Mouse (Mus musculus) inflammation-experienced regulatory T-cells, adult 16 weeks (primary cell): ENCODE results near the gene Tlnrd1. TPM values are rescaled to one million over a fixed set of nuclear protein-coding genes. Genes with fewer than 3 reads are reported as not detected.

ENCODE experiments used
- polyA plus RNA-seq: library from polyadenylated mRNA; unstranded; fragments of 100-300 nt; shearing (Covaris generic); gene quantifications from one replicate; pipeline ENCODE4 v1.2.1, GENCODE M21; 2017

The Tlnrd1 gene
- polyA plus RNA-seq = 0.32 TPM

DNA sequence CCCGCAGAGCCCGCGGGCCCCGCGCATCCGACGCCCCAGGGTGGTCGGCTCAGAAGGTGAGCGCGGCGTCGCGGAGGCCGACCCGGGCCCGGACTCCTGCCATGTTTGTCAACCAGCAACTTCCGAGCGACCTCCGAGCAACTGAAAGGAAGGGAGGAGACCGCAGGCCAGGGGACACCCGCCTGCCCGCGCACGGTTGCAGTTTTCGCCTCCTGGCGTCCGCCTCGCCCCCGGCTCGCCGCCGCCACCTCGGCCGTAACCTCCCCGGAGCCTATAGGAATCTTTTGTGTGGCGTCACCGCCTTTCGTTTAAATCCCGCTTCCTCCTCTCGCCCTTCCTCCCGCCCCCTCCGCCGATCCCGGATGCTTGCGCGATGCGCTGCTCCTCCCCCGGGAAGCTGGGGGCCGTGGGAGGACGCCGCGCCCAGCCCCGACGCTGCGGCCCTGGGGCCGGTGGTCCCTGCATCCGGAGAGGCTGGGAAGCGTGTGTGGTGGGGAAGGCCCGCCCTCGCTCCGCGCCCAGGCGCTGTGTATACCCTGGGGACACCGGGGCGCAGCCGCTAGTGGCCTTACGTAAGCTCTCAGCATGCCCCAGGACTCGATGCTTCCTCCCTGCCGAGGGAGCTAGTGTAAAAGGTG is at the start of gene Tlnrd1, which contains the start of gene Mesd:
Gene Tlnrd1 (minus strand): TSS at position 285 of the 638 bp plus-strand sequence.
Gene Mesd (plus strand): TSS at position 446 of the 638 bp plus-strand sequence.

Other genes with a start within 250 kb of the Tlnrd1 start
- 570 TPM for gene Il16, start 138.6 kb downstream of the Tlnrd1 start, polyA plus RNA-seq
- gene Cfap161, start 89.4 kb downstream of the Tlnrd1 start, polyA plus RNA-seq = not detected
- gene Mesd, start 161 bp upstream of the Tlnrd1 start, polyA plus RNA-seq = 64.2 TPM
- gene Cemip, start 202.2 kb upstream of the Tlnrd1 start, polyA plus RNA-seq = 0.17 TPM